8 mouse cellular contexts compared by ENCODE assay signal in genomic region chr10:71306190-71306589, GRCm38 (mm10). TPM values are rescaled to one million over a fixed set of nuclear protein-coding genes. Genes with fewer than 3 reads are reported as not detected.
DNase-seq lines count a peak whose midpoint lies in the region; ATAC-seq and TF ChIP-seq lines count a peak whose summit lies in the region.

No protein-coding gene starts in this region.

- H3K27me3 ChIP-seq in forebrain, embryonic 14.5 days (replicated peaks; ENCODE audit: control insufficient read depth, insufficient read depth, low read length): no peaks in the 10 kb centered on the region
- no peaks in the 10 kb centered on the region for H3K27me3 ChIP-seq in kidney, embryonic 14.5 days (ENCODE audit: control insufficient read depth, insufficient read depth, low read length)
- H3K27me3 ChIP-seq in lung, postnatal 0 days (replicated peaks; ENCODE audit: insufficient read depth, low read length): no peaks in the 10 kb centered on the region

- no peak overlapping the region for H3K27ac ChIP-seq in bone marrow, adult 2 months (ENCODE audit: control insufficient read depth, insufficient read depth, low read depth, low read length, poor library complexity)
- H3K27ac ChIP-seq in forebrain, embryonic 14.5 days (ENCODE audit: low read depth, low read length): no peak overlapping the region
- H3K27ac ChIP-seq in kidney, embryonic 14.5 days (ENCODE audit: low read depth, low read length): no peak overlapping the region
- no peak overlapping the region for H3K27ac ChIP-seq in lung, postnatal 0 days (ENCODE audit: low read length)

- H3K4me3 ChIP-seq in bone marrow, adult 2 months (replicated peaks; ENCODE audit: control insufficient read depth, low read depth, low read length): peak overlapping the region; percentile 18
- no peak overlapping the region for H3K4me3 ChIP-seq in forebrain, embryonic 14.5 days (ENCODE audit: low read depth, low read length)
- H3K4me3 ChIP-seq in kidney, embryonic 14.5 days (ENCODE audit: low read length): no peak overlapping the region
- no peak overlapping the region for H3K4me3 ChIP-seq in lung, postnatal 0 days (ENCODE audit: low read depth, low read length)

- TF ChIP-seq EP300 in lung, postnatal 0 days (IDR thresholded peaks at IDR 0.05): no peak

- ATAC-seq in forebrain, embryonic 14.5 days: 0 out of 2 replicates have a peak, but pooled peaks have one; percentile 34
- no peak for ATAC-seq in kidney, embryonic 14.5 days (ENCODE audit: low FRiP score, low TSS enrichment)
- no peak for ATAC-seq in lung, postnatal 0 days

- no peak for TF ChIP-seq POLR2A in bone marrow, adult 2 months (IDR thresholded peaks at IDR 0.05; ENCODE audit: borderline replicate concordance, control insufficient read depth, low read depth, low read length)

- H3K9ac ChIP-seq in forebrain, embryonic 14.5 days (ENCODE audit: low read length): no peak overlapping the region
- H3K9ac ChIP-seq in kidney, embryonic 14.5 days (ENCODE audit: low read depth, low read length): no peak overlapping the region
- no peak overlapping the region for H3K9ac ChIP-seq in lung, postnatal 0 days (replicated peaks; ENCODE audit: low read depth)

- peak; percentile 29 for DNase-seq in urinary bladder, postnatal 14 days (ENCODE audit: low spot score)
- DNase-seq in urinary bladder, postnatal 4 days (ENCODE audit: low spot score in 2 of 2): no peak
- DNase-seq in forebrain, embryonic 14.5 days (ENCODE audit: low spot score): peak; percentile 51
- DNase-seq in lung, postnatal 0 days (ENCODE audit: low spot score): peak; percentile 34
- DNase-seq in retina, embryonic 14.5 days (ENCODE audit: low spot score): peak; percentile 69
- DNase-seq in layer of hippocampus, adult 9-10 months (ENCODE audit: low spot score): no peak

- H3K4me2 ChIP-seq in forebrain, embryonic 14.5 days (ENCODE audit: low read length): peak overlapping the region; percentile 17; the same call in 1 of the 2 replicates
- peak overlapping the region; percentile 12; the same call in 1 of the 2 replicates for H3K4me2 ChIP-seq in kidney, embryonic 14.5 days (replicated peaks; ENCODE audit: low read depth, low read length)
- peak overlapping the region; percentile 34 for H3K4me2 ChIP-seq in lung, postnatal 0 days (replicated peaks; ENCODE audit: low read depth, low read length)

- H3K9me3 ChIP-seq in forebrain, embryonic 14.5 days (replicated peaks; ENCODE audit: control insufficient read depth, low read length): no peaks in the 10 kb centered on the region
- no peaks in the 10 kb centered on the region for H3K9me3 ChIP-seq in kidney, embryonic 14.5 days (ENCODE audit: control insufficient read depth, low read length)
- no peaks in the 10 kb centered on the region for H3K9me3 ChIP-seq in lung, postnatal 0 days (ENCODE audit: low read length)

- no peaks in the 10 kb centered on the region for H3K36me3 ChIP-seq in forebrain, embryonic 14.5 days (ENCODE audit: control insufficient read depth, insufficient read depth, low read length)
- H3K36me3 ChIP-seq in kidney, embryonic 14.5 days (ENCODE audit: control insufficient read depth, insufficient read depth, low read length): no peaks in the 10 kb centered on the region
- H3K36me3 ChIP-seq in lung, postnatal 0 days (ENCODE audit: insufficient read depth, low read length): no peaks in the 10 kb centered on the region

- WGBS in bone marrow, adult 2 months: 10% methylated on average over 6 of the region's 6 CpGs
- 25% methylated on average over 6 of the region's 6 CpGs for WGBS in forebrain, embryonic 14.5 days
- WGBS in kidney, embryonic 14.5 days: 21% methylated on average over 6 of the region's 6 CpGs
- 15% methylated on average over 6 of the region's 6 CpGs for WGBS in lung, postnatal 0 days

- TF ChIP-seq CTCF in bone marrow, adult 2 months (IDR thresholded peaks at IDR 0.05; ENCODE audit: control insufficient read depth, insufficient read depth, low read length): peak; percentile 61
- TF ChIP-seq CTCF in lung, postnatal 0 days (IDR thresholded peaks at IDR 0.05): peak; percentile 70

- no peaks in the 10 kb centered on the region for H3K4me1 ChIP-seq in bone marrow, adult 2 months (ENCODE audit: control insufficient read depth, insufficient read depth, low read length)
- H3K4me1 ChIP-seq in forebrain, embryonic 14.5 days (ENCODE audit: control insufficient read depth, insufficient read depth, low read length): no peaks in the 10 kb centered on the region
- no peaks in the 10 kb centered on the region for H3K4me1 ChIP-seq in kidney, embryonic 14.5 days (ENCODE audit: control insufficient read depth, insufficient read depth, low read length)
- H3K4me1 ChIP-seq in lung, postnatal 0 days (ENCODE audit: insufficient read depth, low read depth, low read length): no peaks in the 10 kb centered on the region

RNA-seq across cellular contexts. Expression of gene Ube2d1, which starts 21.1 kb away (rescaled TPM):
- polyA plus RNA-seq in bone marrow, adult 2 months (2011; ENCODE audit: insufficient read depth, insufficient read length, low replicate concordance, missing spikeins): 9.0 and 18.1 TPM in 2 replicates
- 239 and 264 TPM in 2 replicates for polyA plus RNA-seq in forebrain, embryonic 14.5 days (2014; fragmentation: Nextera tagmentation; extraction: Ambion mirVana)
- polyA plus RNA-seq in kidney, embryonic 14.5 days (2014; fragmentation: Nextera tagmentation; extraction: Ambion mirVana): 81.7 and 83.1 TPM in 2 replicates
- polyA plus RNA-seq in lung, postnatal 0 days (2015; fragmentation: Nextera tagmentation; extraction: Ambion mirVana): 31.9 and 33.6 TPM in 2 replicates

RNA-seq across cellular contexts. Expression of gene Cisd1, which starts 38.6 kb away (rescaled TPM):
- polyA plus RNA-seq in bone marrow, adult 2 months (2011; ENCODE audit: insufficient read depth, insufficient read length, low replicate concordance, missing spikeins): 16.3 and 24.2 TPM in 2 replicates
- polyA plus RNA-seq in forebrain, embryonic 14.5 days (2014; fragmentation: Nextera tagmentation; extraction: Ambion mirVana): 259 and 279 TPM in 2 replicates
- 111 and 130 TPM in 2 replicates for polyA plus RNA-seq in kidney, embryonic 14.5 days (2014; fragmentation: Nextera tagmentation; extraction: Ambion mirVana)
- 84.4 and 86.3 TPM in 2 replicates for polyA plus RNA-seq in lung, postnatal 0 days (2015; fragmentation: Nextera tagmentation; extraction: Ambion mirVana)

RNA-seq across cellular contexts. Expression of gene Ipmk, which starts 41.4 kb away (rescaled TPM):
- polyA plus RNA-seq in bone marrow, adult 2 months (2011; ENCODE audit: insufficient read depth, insufficient read length, low replicate concordance, missing spikeins): 9.3 and 16.2 TPM in 2 replicates
- polyA plus RNA-seq in forebrain, embryonic 14.5 days (2014; fragmentation: Nextera tagmentation; extraction: Ambion mirVana): 16.2 and 17.7 TPM in 2 replicates
- polyA plus RNA-seq in kidney, embryonic 14.5 days (2014; fragmentation: Nextera tagmentation; extraction: Ambion mirVana): 10.5 and 22.0 TPM in 2 replicates
- polyA plus RNA-seq in lung, postnatal 0 days (2015; fragmentation: Nextera tagmentation; extraction: Ambion mirVana): 11.5 and 12.0 TPM in 2 replicates

Comparison
In these comparisons a context has a peak if more than half of its experiments do, and no peak if none do; other contexts are left out.
1. DNase-seq: peak in urinary bladder, postnatal 14 days (single experiment), forebrain, embryonic 14.5 days (single experiment), lung, postnatal 0 days (single experiment) and retina, embryonic 14.5 days (single experiment); none in urinary bladder, postnatal 4 days (0 of 2) and layer of hippocampus, adult 9-10 months (single experiment).
2. Peak in every context shown above with its lines, with median percentiles within 50 percentile points of each other: H3K4me2 ChIP-seq.